ENCODE assay signal across 28 mouse cellular contexts in genomic region chr3:69527384-69527783, GRCm38 (mm10).
A peak's percentile ranks its signal among the peaks of the same experiment; 100 is the strongest.
DNase-seq lines count a peak whose midpoint lies in the region; ATAC-seq and TF ChIP-seq lines count a peak whose summit lies in the region.
"Had no signal": no experiment of that assay in that cellular context is flagged by ENCODE, and none has a peak within 500 bp of the region (broad histone marks: within the 10 kb centered on the region; RNA-seq: fewer than 3 reads in every experiment).

No protein-coding gene starts in this region.

- no peak overlapping the region for H3K4me3 ChIP-seq in lung, embryonic 14.5 days (ENCODE audit: low read depth, low read length)
- no peak overlapping the region for H3K4me3 ChIP-seq in lung, postnatal 0 days (ENCODE audit: low read depth, low read length)
- H3K4me3 ChIP-seq in lung, adult 2 months (replicated peaks; ENCODE audit: extremely low read depth, low read depth, low read length), result no peak overlapping the region
- H3K4me3 ChIP-seq: embryonic facial prominence, embryonic 12.5 days; embryonic facial prominence, embryonic 15.5 days; heart, adult 2 months; heart, embryonic 10.5 days; heart, embryonic 13.5 days had no signal

- H3K27ac ChIP-seq in lung, embryonic 14.5 days (ENCODE audit: low read depth), result no peak overlapping the region
- H3K27ac ChIP-seq in lung, postnatal 0 days (ENCODE audit: low read length), result no peak overlapping the region
- H3K27ac ChIP-seq: embryonic facial prominence, embryonic 12.5 days; embryonic facial prominence, embryonic 15.5 days; heart, adult 2 months; heart, embryonic 10.5 days; heart, embryonic 13.5 days; hindbrain, embryonic 14.5 days; hindbrain, postnatal 0 days had no signal

- no peak for TF ChIP-seq POLR2A in lung, adult 2 months (IDR thresholded peaks at IDR 0.05; ENCODE audit: borderline replicate concordance, extremely low read depth, low read depth, low read length)

- H3K9me3 ChIP-seq in lung, embryonic 14.5 days (ENCODE audit: low read depth, low read length), result no peaks in the 10 kb centered on the region
- H3K9me3 ChIP-seq in lung, postnatal 0 days (ENCODE audit: low read length), result no peaks in the 10 kb centered on the region
- H3K9me3 ChIP-seq: embryonic facial prominence, embryonic 12.5 days; embryonic facial prominence, embryonic 15.5 days; heart, embryonic 10.5 days; heart, embryonic 13.5 days had no signal

- no peaks in the 10 kb centered on the region for H3K4me1 ChIP-seq in lung, embryonic 14.5 days (ENCODE audit: insufficient read depth)
- no peaks in the 10 kb centered on the region for H3K4me1 ChIP-seq in lung, postnatal 0 days (ENCODE audit: insufficient read depth, low read depth, low read length)
- 0 out of 2 replicates have a peak, but pooled peaks cover 3% of the 10 kb centered on the region for H3K4me1 ChIP-seq in lung, adult 2 months (ENCODE audit: control insufficient read depth, insufficient read depth, low read length)
- H3K4me1 ChIP-seq: embryonic facial prominence, embryonic 12.5 days; heart, embryonic 10.5 days had no signal

- H3K27me3 ChIP-seq in lung, embryonic 14.5 days (ENCODE audit: insufficient read depth, low read length), result no peaks in the 10 kb centered on the region
- H3K27me3 ChIP-seq in lung, postnatal 0 days (replicated peaks; ENCODE audit: insufficient read depth, low read length), result no peaks in the 10 kb centered on the region
- H3K27me3 ChIP-seq: embryonic facial prominence, embryonic 12.5 days; embryonic facial prominence, embryonic 15.5 days; heart, embryonic 13.5 days had no signal

- WGBS in lung, embryonic 14.5 days, result 72% methylated on average over 1 of the region's 1 CpGs
- WGBS in lung, postnatal 0 days, result 50% methylated on average over 1 of the region's 1 CpGs
- 61% methylated on average over 1 of the region's 1 CpGs for WGBS in lung, adult 2 months

- no peak for TF ChIP-seq CTCF in lung, embryonic 14.5 days (IDR thresholded peaks at IDR 0.05; ENCODE audit: low read depth)
- TF ChIP-seq CTCF in lung, postnatal 0 days (IDR thresholded peaks at IDR 0.05), result no peak
- TF ChIP-seq CTCF in lung, adult 2 months (IDR thresholded peaks at IDR 0.05; ENCODE audit: insufficient read depth, low read length), result no peak

- peak; percentile 68 for DNase-seq in lung, embryonic 14.5 days
- no peak for DNase-seq in lung, postnatal 25 days (ENCODE audit: low spot score)
- DNase-seq in lung, postnatal 0 days (ENCODE audit: low spot score), result peak; percentile 86
- DNase-seq in lung, adult 2 months, result no peak
- DNase-seq in MN1 (ENCODE audit: low spot score), result peak; percentile 46
- no peak for DNase-seq in layer of hippocampus, adult 9-11 months
- no peak for DNase-seq in right cerebral cortex, adult 18-20 months
- DNase-seq: adrenal gland, adult 8-10 months; adrenal gland, postnatal 25 days; cerebellum, adult 11 months; cerebellum, adult 8-10 months; cerebellum, postnatal 10 days; cerebellum, postnatal 36 days; gastrocnemius, postnatal 25 days; heart, adult 2 months; heart, postnatal 14 days; heart, postnatal 4 days had no signal

- peak; percentile 89 for TF ChIP-seq EP300 in lung, postnatal 0 days (IDR thresholded peaks at IDR 0.05)

- H3K36me3 ChIP-seq in lung, embryonic 14.5 days (ENCODE audit: insufficient read depth), result no peaks in the 10 kb centered on the region
- no peaks in the 10 kb centered on the region for H3K36me3 ChIP-seq in lung, postnatal 0 days (ENCODE audit: insufficient read depth, low read length)
- H3K36me3 ChIP-seq: embryonic facial prominence, embryonic 12.5 days; embryonic facial prominence, embryonic 15.5 days; heart, embryonic 10.5 days; heart, embryonic 13.5 days had no signal

- no peak overlapping the region for H3K4me2 ChIP-seq in lung, embryonic 14.5 days
- H3K4me2 ChIP-seq in lung, postnatal 0 days (replicated peaks; ENCODE audit: low read depth, low read length), result no peak overlapping the region
- H3K4me2 ChIP-seq: embryonic facial prominence, embryonic 12.5 days; embryonic facial prominence, embryonic 15.5 days; heart, embryonic 13.5 days; hindbrain, embryonic 14.5 days had no signal

- peak; percentile 88 for ATAC-seq in lung, embryonic 14.5 days (ENCODE audit: insufficient read depth)
- peak; percentile 92 for ATAC-seq in lung, postnatal 0 days
- ATAC-seq in granulocyte monocyte progenitor cell, adult 5-6 weeks (replicated peaks; ENCODE audit: poor library complexity, severe bottlenecking), result peak; percentile 70
- ATAC-seq: activated CD4-positive, CD25-positive, alpha-beta regulatory T cell, adult 4 months; CD4-positive, CD25-positive, alpha-beta regulatory T cell, adult 4 months; forebrain, embryonic 14.5 days; hindbrain, postnatal 0 days; inflammation-experienced regulatory T-cells, adult 6 months had no signal

- H3K9ac ChIP-seq in lung, embryonic 14.5 days, result no peak overlapping the region
- H3K9ac ChIP-seq in lung, postnatal 0 days (replicated peaks; ENCODE audit: low read depth), result no peak overlapping the region
- H3K9ac ChIP-seq: embryonic facial prominence, embryonic 12.5 days; embryonic facial prominence, embryonic 15.5 days; heart, embryonic 13.5 days; hindbrain, embryonic 14.5 days had no signal

Comparison
In these comparisons a context has a peak if more than half of its experiments do, and no peak if none do; other contexts are left out.
1. DNase-seq: peak in lung, embryonic 14.5 days (single experiment), lung, postnatal 0 days (single experiment) and MN1 (single experiment); none in lung, postnatal 25 days (single experiment), lung, adult 2 months (single experiment), layer of hippocampus, adult 9-11 months (single experiment) and right cerebral cortex, adult 18-20 months (single experiment).
2. Peak in every context shown above with its lines, with median percentiles within 50 percentile points of each other: ATAC-seq.